Mouse (Mus musculus): ENCODE results near the gene Gpr55.

- no peak for TF ChIP-seq POLR2A (IDR thresholded peaks at IDR 0.05; ENCODE audit: borderline replicate concordance, extremely low read depth, insufficient read depth, insufficient read length, poor library complexity, severe bottlenecking)
- TF ChIP-seq CTCF (IDR thresholded peaks at IDR 0.05; ENCODE audit: borderline replicate concordance, extremely low read depth, insufficient read depth, insufficient read length): no peak
Measured at GRCm38 (mm10) chr1:85962081-85962480, 1.3 kb upstream of the Gpr55 start.

Measured in brain, embryonic 14.5 days (tissue).